Mouse (Mus musculus): ENCODE measurements at regions not wholly inside any gene's neighbourhood (a gene's known extent, or its start where the extent isn't known, plus 50 kb on each side); places are given as distances from the start of the nearest gene placed in this dataset.
"Not testable (repeated sequence)": the region's sequence is repeated elsewhere in the genome, so short reads cannot be mapped to it uniquely, and the experiment has no call there.

- in situ Hi-C loops (cut with MboI, MseI), result loop anchor here in 1 of 2 experiments (5.0 to 10.0 kb wide), 2 partner anchors 52 to 230 kb away; no protein-coding TSS in a partner anchor
Observed at GRCm38 (mm10) chr10:117452190-117452950, 72.6 kb upstream of the Cpsf6 start.

GRCm38 (mm10) chr10:117451396-117452185 is 71.8 kb upstream of the Cpsf6 start:
- in situ Hi-C loops (cut with MboI, MseI), result loop anchor here in 1 of 2 experiments (5.0 to 10.0 kb wide), 2 partner anchors 53 to 231 kb away; no protein-coding TSS in a partner anchor

- in situ Hi-C loops (cut with MboI, MseI), result loop anchor here in 1 of 2 experiments (5.0 to 10.0 kb wide), 2 partner anchors 54 to 232 kb away; no protein-coding TSS in a partner anchor
Observed at GRCm38 (mm10) chr10:117450631-117451030, 70.8 kb upstream of the Cpsf6 start.

DNA sequence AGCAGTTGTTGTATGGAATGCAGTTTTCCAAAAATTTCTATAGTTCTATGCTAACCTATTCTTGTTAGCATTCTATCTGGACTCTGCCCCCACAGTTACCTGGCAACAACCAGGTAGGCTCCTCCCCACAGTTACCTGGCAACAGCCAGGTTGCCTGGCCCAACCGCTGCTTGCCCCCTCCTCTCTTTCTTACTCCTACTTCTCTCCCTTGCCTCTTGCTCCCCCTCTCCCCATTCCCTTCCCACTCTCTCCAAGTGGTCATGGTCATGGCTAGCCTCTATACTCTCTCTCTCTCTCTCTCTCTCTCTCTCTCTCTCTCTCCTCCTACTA is 70.4 kb upstream of the Cpsf6 start:
- in situ Hi-C loops (cut with MboI, MseI), result loop anchor here in 1 of 2 experiments (5.0 to 10.0 kb wide), 2 partner anchors 55 to 232 kb away; no protein-coding TSS in a partner anchor

- in situ Hi-C loops (cut with MboI, MseI), result loop anchor here in 1 of 2 experiments (5.0 to 10.0 kb wide), 2 partner anchors 55 to 233 kb away; no protein-coding TSS in a partner anchor
Observed at GRCm38 (mm10) chr10:117449416-117450239, 69.8 kb upstream of the Cpsf6 start.

DNA sequence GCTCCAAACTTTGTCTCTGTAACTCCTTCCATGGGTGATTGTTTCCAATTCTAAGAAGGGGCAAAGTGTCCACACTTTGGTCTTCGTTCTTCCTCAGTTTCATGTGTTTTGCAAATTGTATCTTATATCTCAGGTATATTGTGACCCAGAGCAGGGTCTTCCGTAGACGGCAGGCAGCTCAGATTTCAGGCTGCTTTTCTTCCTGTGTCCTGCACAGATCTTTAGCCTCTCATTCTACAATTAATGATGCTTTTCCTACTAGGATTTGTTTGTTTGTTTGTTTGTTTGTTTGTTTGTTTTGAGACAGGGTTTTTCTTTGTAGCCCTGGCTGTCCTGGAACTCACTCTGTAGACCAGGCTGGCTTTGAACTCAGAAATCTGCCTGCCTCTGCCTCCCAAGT is 69.0 kb upstream of the Cpsf6 start:
- in situ Hi-C loops (cut with MboI, MseI), result not testable (repeated sequence)

GRCm38 (mm10) chr10:117447626-117448025 is 67.8 kb upstream of the Cpsf6 start:
- in situ Hi-C loops (cut with MboI, MseI), result no loop called here

GRCm38 (mm10) chr10:117447206-117447605 is 67.4 kb upstream of the Cpsf6 start:
- in situ Hi-C loops (cut with MboI, MseI), result no loop called here

DNA sequence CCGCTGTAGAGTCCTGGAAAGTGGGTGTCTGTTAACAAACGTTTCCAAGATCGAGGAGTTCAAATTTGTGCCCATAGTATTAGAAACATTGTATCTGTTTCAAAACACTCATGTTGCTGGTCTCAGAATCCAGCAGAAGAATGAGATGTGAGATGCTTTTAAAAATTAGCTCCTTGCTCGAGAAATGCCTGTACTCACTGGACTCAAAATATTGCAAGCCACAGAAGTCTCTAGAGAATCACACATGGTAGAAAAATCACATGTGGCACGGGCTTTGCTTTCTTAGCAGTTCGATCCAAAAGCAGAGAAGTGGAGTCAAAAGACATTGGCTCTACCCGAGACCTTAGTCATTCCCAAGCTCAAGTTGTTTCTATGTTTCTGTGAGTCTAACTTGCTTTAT is 67.0 kb upstream of the Cpsf6 start:
- in situ Hi-C loops (cut with MboI, MseI), result no loop called here

- in situ Hi-C loops (cut with MboI, MseI), result no loop called here
Observed at GRCm38 (mm10) chr10:117445801-117446490, 66.1 kb upstream of the Cpsf6 start.

- in situ Hi-C loops (cut with MboI, MseI), result no loop called here
Observed at GRCm38 (mm10) chr10:117445181-117445790, 65.5 kb upstream of the Cpsf6 start.

- in situ Hi-C loops (cut with MboI, MseI), result loop anchor here in 1 of 2 experiments (5.0 kb wide), 1 partner anchor 182 kb away; no protein-coding TSS in a partner anchor
Observed at GRCm38 (mm10) chr10:117444761-117445160, 64.9 kb upstream of the Cpsf6 start.

- in situ Hi-C loops (cut with MboI, MseI), result loop anchor here in 1 of 2 experiments (5.0 kb wide), 1 partner anchor 181 kb away; no protein-coding TSS in a partner anchor
Observed at GRCm38 (mm10) chr10:117443426-117444350, 63.9 kb upstream of the Cpsf6 start.

- in situ Hi-C loops (cut with MboI, MseI), result loop anchor here in 1 of 2 experiments (5.0 kb wide), 1 partner anchor 180 kb away; no protein-coding TSS in a partner anchor
Observed at GRCm38 (mm10) chr10:117441979-117442803, 62.4 kb upstream of the Cpsf6 start.

DNA sequence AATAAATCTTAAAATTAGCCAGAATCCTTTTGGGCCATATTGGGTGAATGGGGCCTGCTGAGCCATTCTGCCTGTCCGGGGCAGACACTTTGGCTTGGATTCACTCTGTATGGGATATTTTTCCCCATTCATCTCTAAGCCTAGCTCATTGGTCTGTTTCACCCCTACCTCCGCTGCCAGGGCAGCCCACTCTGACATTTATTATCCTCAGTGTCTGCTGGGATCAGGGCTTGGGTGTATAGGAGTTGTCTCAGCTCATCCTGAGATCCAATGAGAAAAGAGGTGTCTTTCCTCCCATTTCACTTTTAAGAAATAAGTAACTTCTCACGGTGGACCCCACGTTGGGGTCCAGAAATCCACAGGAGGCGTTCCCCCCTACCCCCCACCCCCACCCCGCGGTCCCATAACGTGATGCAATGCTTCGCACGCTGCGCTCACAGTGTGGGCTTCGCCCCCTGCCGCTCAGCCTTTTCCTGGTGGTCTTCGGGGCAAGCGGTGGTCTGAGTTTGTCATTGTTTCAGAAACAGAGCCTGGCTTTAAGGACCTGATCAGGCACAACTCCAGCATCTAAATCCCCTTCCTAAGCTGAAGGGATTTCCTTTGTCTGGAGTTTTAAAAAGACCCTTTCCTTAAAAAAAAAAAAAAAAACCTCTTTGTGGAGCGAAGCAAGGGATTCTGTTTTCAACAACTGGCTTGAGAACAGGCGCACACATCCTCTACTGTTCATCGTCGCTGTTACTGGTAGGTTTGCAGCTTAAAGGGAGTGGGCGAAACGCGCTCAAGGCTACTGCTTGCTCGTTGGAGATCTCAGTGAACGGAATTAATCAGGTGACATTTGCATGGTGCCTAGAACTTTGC is 61.5 kb upstream of the Cpsf6 start:
- in situ Hi-C loops (cut with MboI, MseI), result loop anchor here in 1 of 2 experiments (5.0 kb wide), 1 partner anchor 179 kb away; no protein-coding TSS in a partner anchor

DNA sequence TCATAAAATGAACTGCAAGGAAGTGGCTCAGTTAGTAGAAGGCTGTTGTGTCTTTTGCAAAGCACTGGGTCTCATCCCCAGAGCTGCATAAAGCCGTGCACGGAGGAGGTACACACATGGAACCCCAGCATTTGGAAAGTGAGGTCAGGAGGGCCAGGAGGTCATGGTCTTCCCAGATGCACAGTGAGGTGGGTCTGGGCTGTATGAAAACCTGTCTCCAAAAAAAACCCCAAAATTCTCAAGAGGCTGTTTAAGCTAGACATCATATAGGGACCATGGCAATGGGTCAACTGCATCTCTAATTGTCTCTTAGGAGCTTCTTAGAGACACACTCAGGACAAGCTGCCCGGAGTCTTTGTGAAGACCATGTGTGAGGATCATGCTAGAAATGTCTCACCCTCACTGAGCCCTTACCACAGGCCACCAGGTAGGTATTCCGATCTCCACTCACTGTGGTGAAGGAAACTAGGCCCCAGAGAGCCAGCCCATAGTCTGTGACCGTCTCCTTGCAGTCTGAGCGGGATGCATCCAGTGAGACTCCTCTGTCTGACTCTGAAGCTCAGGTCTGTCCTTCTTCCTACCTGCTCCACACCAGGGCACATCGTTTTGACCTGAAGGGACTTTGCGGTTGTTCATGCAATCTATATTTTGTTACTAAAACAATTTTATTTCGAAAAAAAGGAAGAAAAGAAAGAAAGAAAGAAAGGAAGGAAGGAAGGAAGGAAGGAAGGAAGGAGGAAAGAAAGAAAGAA is 60.6 kb upstream of the Cpsf6 start:
- in situ Hi-C loops (cut with MboI, MseI), result loop anchor here in 1 of 2 experiments (5.0 kb wide), 1 partner anchor 178 kb away; no protein-coding TSS in a partner anchor
